Comparison of ENCODE assay signal across 8 mouse cellular contexts in genomic region chr8:83049171-83049601, GRCm38 (mm10).
A peak's percentile ranks its signal among the peaks of the same experiment; 100 is the strongest.
DNase-seq lines count a peak whose midpoint lies in the region; ATAC-seq lines count a peak whose summit lies in the region.

No protein-coding gene starts in this region.

- H3K36me3 ChIP-seq in forebrain, embryonic 14.5 days (ENCODE audit: control insufficient read depth, insufficient read depth, low read length) = no peaks in the 10 kb centered on the region
- no peaks in the 10 kb centered on the region for H3K36me3 ChIP-seq in intestine, embryonic 14.5 days (ENCODE audit: control insufficient read depth, insufficient read depth, low read length)
- H3K36me3 ChIP-seq in neural tube, embryonic 14.5 days (ENCODE audit: control insufficient read depth, insufficient read depth, low read length) = no peaks in the 10 kb centered on the region

- WGBS in forebrain, embryonic 14.5 days = 48% methylated on average over 7 of the region's 7 CpGs
- WGBS in intestine, embryonic 14.5 days = 22% methylated on average over 7 of the region's 7 CpGs
- WGBS in neural tube, embryonic 14.5 days = 50% methylated on average over 7 of the region's 7 CpGs

- intact Hi-C loops in left cerebral cortex, postnatal 25 days (cut with DNase I) = no loop called here

- H3K27ac ChIP-seq in forebrain, embryonic 14.5 days (ENCODE audit: low read depth, low read length) = peak overlapping the region; percentile 66
- H3K27ac ChIP-seq in intestine, embryonic 14.5 days (ENCODE audit: low read depth) = peak overlapping the region; percentile 64; the same call in 1 of the 2 replicates
- no peak overlapping the region for H3K27ac ChIP-seq in neural tube, embryonic 14.5 days (ENCODE audit: low read depth, low read length)

- no peaks in the 10 kb centered on the region for H3K9me3 ChIP-seq in forebrain, embryonic 14.5 days (replicated peaks; ENCODE audit: control insufficient read depth, low read length)
- H3K9me3 ChIP-seq in intestine, embryonic 14.5 days (ENCODE audit: control insufficient read depth, low read length) = no peaks in the 10 kb centered on the region
- no peaks in the 10 kb centered on the region for H3K9me3 ChIP-seq in neural tube, embryonic 14.5 days (ENCODE audit: control insufficient read depth, low read length)

- peak; percentile 78 for ATAC-seq in forebrain, embryonic 14.5 days
- ATAC-seq in intestine, embryonic 14.5 days (replicated peaks; ENCODE audit: low FRiP score, low TSS enrichment, low read depth) = peak; percentile 80
- ATAC-seq in neural tube, embryonic 14.5 days (ENCODE audit: low read depth) = peak; percentile 19; the same call in 1 of the 2 replicates

- no peak overlapping the region for H3K4me2 ChIP-seq in forebrain, embryonic 14.5 days (ENCODE audit: low read length)
- no peak overlapping the region for H3K4me2 ChIP-seq in intestine, embryonic 14.5 days (ENCODE audit: low read length)
- no peak overlapping the region for H3K4me2 ChIP-seq in neural tube, embryonic 14.5 days (ENCODE audit: low read depth, low read length)

- H3K4me3 ChIP-seq in forebrain, embryonic 14.5 days (ENCODE audit: low read depth, low read length) = no peak overlapping the region
- H3K4me3 ChIP-seq in intestine, embryonic 14.5 days (ENCODE audit: low read depth, low read length) = no peak overlapping the region
- no peak overlapping the region for H3K4me3 ChIP-seq in neural tube, embryonic 14.5 days (ENCODE audit: low read depth, low read length)

- H3K4me1 ChIP-seq in forebrain, embryonic 14.5 days (ENCODE audit: control insufficient read depth, insufficient read depth, low read length) = peaks cover 8% of the 10 kb centered on the region; the same call in 1 of the 2 replicates
- H3K4me1 ChIP-seq in intestine, embryonic 14.5 days (replicated peaks; ENCODE audit: control insufficient read depth, insufficient read depth, low read length) = no peaks in the 10 kb centered on the region; the same call in 1 of the 2 replicates
- peaks cover 5% of the 10 kb centered on the region for H3K4me1 ChIP-seq in neural tube, embryonic 14.5 days (ENCODE audit: control insufficient read depth, insufficient read depth, low read length)

- DNase-seq in kidney, postnatal 10 days = peak; percentile 50
- DNase-seq in kidney, postnatal 25 days = no peak
- peak; percentile 45 for DNase-seq in forebrain, embryonic 14.5 days (ENCODE audit: low spot score)
- peak; percentile 58 for DNase-seq in intestine, embryonic 14.5 days (ENCODE audit: low spot score)
- no peak for DNase-seq in urinary bladder, postnatal 25 days (ENCODE audit: low spot score)
- DNase-seq in thymus, adult 18-20 months = no peak
- DNase-seq in left cerebral cortex, postnatal 25 days (ENCODE audit: low spot score in 2 of 2) = no peak

- H3K9ac ChIP-seq in forebrain, embryonic 14.5 days (ENCODE audit: low read length) = 0 out of 2 replicates have a peak overlapping the region, but pooled peaks have one; percentile 8
- no peak overlapping the region for H3K9ac ChIP-seq in intestine, embryonic 14.5 days (ENCODE audit: low read length)
- no peak overlapping the region for H3K9ac ChIP-seq in neural tube, embryonic 14.5 days (replicated peaks; ENCODE audit: low read depth, low read length)

- no peaks in the 10 kb centered on the region for H3K27me3 ChIP-seq in forebrain, embryonic 14.5 days (replicated peaks; ENCODE audit: control insufficient read depth, insufficient read depth, low read length)
- H3K27me3 ChIP-seq in intestine, embryonic 14.5 days (replicated peaks; ENCODE audit: control insufficient read depth, insufficient read depth, low read length) = no peaks in the 10 kb centered on the region
- no peaks in the 10 kb centered on the region for H3K27me3 ChIP-seq in neural tube, embryonic 14.5 days (ENCODE audit: control insufficient read depth, insufficient read depth, low read length)

Comparison
In these comparisons a context has a peak if more than half of its experiments do, and no peak if none do; other contexts are left out.
1. DNase-seq: peak in kidney, postnatal 10 days (single experiment), forebrain, embryonic 14.5 days (single experiment) and intestine, embryonic 14.5 days (single experiment); none in kidney, postnatal 25 days (0 of 2), urinary bladder, postnatal 25 days (single experiment), thymus, adult 18-20 months (0 of 2) and left cerebral cortex, postnatal 25 days (0 of 2).
2. ATAC-seq: peak in every context shown above with its lines; median percentile 80 in intestine, embryonic 14.5 days; 78 in forebrain, embryonic 14.5 days; 19 in neural tube, embryonic 14.5 days.